Mouse (Mus musculus): ENCODE measurements around the gene Tex38.

GRCm38 (mm10) chr4:115754101-115754500 is 26.7 kb downstream of the Tex38 start:
- no peak for TF ChIP-seq POLR2A (IDR thresholded peaks at IDR 0.05; ENCODE audit: insufficient read depth, low read depth, low read length)
- TF ChIP-seq CTCF (IDR thresholded peaks at IDR 0.05; ENCODE audit: insufficient read depth, low read depth, low read length), result no peak

All from olfactory bulb, adult 2 months (tissue).